Mouse (Mus musculus) erythroblast, embryonic 14.5 days (primary cell): ENCODE results near the gene Gtf2i. TPM values are rescaled to one million over a fixed set of nuclear protein-coding genes. Genes with fewer than 3 reads are reported as not detected.

Experiments
- H3K27me3 ChIP-seq: 2 replicates; pipeline ENCODE4 v1.6.1; 2012; ENCODE audit warnings: inconsistent platforms; ENCODE audit not compliant: control insufficient read depth
- H3K36me3 ChIP-seq: 2 replicates; pipeline ENCODE4 v1.6.1; 2012; ENCODE audit warnings: mild to moderate bottlenecking, inconsistent platforms; ENCODE audit not compliant: control insufficient read depth
- H3K4me1 ChIP-seq: 2 replicates; pipeline ENCODE4 v1.6.1; 2012; ENCODE audit warnings: inconsistent platforms; ENCODE audit not compliant: control insufficient read depth
- H3K4me3 ChIP-seq: replicated peaks from 2 replicates; pipeline ENCODE3; 2012; ENCODE audit warnings: moderate library complexity, mild to moderate bottlenecking, inconsistent platforms
- H3K9me3 ChIP-seq: 2 replicates; pipeline ENCODE4 v1.6.1; 2012; ENCODE audit warnings: low read length, inconsistent platforms, mixed read lengths; ENCODE audit not compliant: control insufficient read depth
- GATA1 ChIP-seq: IDR thresholded peaks from 2 replicates; pipeline ENCODE4 v1.6.1; 2012; ENCODE audit warnings: low read length, inconsistent platforms, mixed read lengths
- TAL1 ChIP-seq: IDR thresholded peaks from 3 replicates; pipeline ENCODE4 v1.6.1; 2012; ENCODE audit warnings: low read length, inconsistent platforms, mixed read lengths
- polyA plus RNA-seq: library from polyadenylated mRNA; stranded (reverse); fragments of >175 nt; gene quantifications from 2 replicates; pipeline ENCODE4 v1.2.3, GENCODE M21; 2012

The Gtf2i gene
- polyA plus RNA-seq, 1 experiment = 4.4 TPM

DNA sequence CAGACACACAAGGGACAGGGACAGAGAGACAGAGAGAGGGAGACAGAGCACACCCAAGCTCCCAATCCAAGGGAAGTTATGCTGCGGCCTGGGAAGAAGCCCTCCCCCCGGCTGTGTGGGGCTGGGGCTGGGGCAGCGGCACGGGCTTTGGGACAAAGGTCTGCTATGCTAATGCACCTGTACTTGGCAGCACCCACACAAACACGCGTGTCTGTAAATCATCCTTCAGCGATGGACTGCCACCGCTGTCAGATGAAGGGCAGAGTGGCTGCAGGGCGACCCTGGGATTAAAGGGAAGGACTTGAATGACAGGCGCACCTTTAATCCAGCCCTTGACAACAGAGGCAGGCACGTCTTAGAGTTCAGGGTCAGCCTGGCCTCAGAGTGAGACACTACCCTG lies 43.1 kb downstream of the Gtf2i start:
- Histone ChIP-seq H3K9me3 (no peaks in the 10 kb centered on the region), H3K4me3 (no peak overlapping the region), H3K27me3 (no peaks in the 10 kb centered on the region), H3K36me3 (peaks cover 88% of the 10 kb centered on the region), H3K4me1 (peaks cover 2% of the 10 kb centered on the region; the same call in 1 of the 2 replicates)
- TF ChIP-seq GATA1 (no peak), TAL1 (no peak)

DNA sequence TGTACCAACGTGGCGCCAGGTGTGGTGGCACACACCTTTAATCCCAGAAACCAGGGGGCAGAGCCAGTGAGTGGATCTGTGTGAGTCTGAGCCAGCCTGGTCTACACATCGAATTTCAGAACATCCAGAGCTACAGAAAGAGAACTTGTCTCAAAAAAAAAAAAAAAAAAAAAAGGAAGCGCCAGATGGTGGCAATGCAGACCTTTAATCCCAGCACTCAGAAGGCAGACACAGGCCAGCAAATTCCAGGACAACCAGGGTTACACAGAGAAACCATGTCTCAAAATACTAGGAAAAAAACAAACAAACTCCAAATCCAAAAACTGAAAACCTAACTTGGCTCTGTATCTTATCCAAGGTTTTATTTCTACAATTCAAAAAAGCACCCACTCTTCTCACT lies 44.0 kb downstream of the Gtf2i start:
- H3K4me1 ChIP-seq = peaks cover 2% of the 10 kb centered on the region; the same call in 1 of the 2 replicates
- H3K9me3 ChIP-seq = no peaks in the 10 kb centered on the region
- peaks cover 89% of the 10 kb centered on the region for H3K36me3 ChIP-seq
- H3K27me3 ChIP-seq = no peaks in the 10 kb centered on the region
- H3K4me3 ChIP-seq = no peak overlapping the region
- TF ChIP-seq TAL1 (no peak), GATA1 (no peak)

DNA sequence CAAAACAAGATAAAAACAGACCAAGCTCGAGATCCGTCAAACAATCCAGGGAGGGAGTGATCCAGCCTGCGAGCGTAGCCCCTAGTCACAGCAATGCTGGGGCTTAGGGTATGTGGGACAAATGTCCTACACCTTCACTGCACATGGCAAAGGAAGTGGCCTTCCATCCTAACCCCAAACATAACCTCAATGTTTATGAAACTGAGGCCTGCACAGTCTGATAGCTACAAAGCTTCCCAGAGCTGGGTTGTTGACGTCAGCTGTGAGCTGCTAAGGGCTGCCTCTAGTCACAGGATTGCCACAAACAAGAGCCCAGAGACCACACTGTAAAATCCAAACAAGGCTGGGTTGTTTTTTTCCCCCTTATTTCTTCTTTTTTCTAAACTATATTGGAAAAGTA lies 44.8 kb downstream of the Gtf2i start:
- TF ChIP-seq GATA1 = no peak
- TF ChIP-seq TAL1 = no peak
- H3K27me3 ChIP-seq = no peaks in the 10 kb centered on the region
- H3K4me3 ChIP-seq = no peak overlapping the region
- H3K4me1 ChIP-seq = no peaks in the 10 kb centered on the region
- no peaks in the 10 kb centered on the region for H3K9me3 ChIP-seq
- peaks cover 88% of the 10 kb centered on the region for H3K36me3 ChIP-seq

DNA sequence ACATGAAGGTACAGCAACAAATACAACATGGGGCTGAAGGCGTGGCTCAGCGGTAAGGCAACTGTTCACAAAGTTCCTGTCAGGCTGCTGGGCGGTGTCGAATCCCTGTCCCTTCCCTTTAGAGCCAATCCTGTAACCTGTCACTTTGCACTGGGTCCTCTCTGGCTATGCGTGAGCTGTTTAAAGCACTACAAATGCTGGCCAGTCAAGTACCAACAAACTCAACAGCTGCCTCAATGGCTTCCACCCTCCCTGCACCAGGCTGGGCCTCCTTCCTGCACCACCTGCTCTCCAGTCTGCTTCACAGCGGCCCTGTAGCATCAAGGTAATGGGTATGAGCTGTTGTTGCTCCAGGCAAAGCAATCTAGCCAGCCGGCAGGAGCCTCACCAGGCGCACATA lies 45.8 kb downstream of the Gtf2i start:
- no peaks in the 10 kb centered on the region for H3K27me3 ChIP-seq
- H3K36me3 ChIP-seq = peaks cover 89% of the 10 kb centered on the region
- TF ChIP-seq GATA1 (no peak), TAL1 (no peak)
- no peaks in the 10 kb centered on the region for H3K9me3 ChIP-seq
- no peak overlapping the region for H3K4me3 ChIP-seq
- H3K4me1 ChIP-seq = no peaks in the 10 kb centered on the region

DNA sequence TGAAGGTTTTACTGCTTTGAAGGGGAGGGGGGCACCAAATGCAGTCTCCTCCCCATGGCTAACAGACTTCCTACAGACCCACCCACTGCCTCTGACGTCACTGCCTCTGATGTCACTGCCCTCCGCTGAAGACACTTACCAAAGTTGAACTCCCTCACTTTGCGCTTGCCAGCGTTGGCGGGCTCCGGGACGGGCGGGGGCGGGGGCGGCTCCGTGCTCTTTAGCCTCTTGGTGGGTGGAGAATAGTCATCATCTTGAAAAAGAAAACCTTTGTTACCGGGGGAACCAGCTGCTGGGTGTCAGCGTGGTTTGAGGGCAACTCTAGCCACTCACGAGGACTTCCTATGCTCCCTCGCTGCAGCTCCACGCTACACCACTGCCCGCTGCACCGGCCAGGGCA lies 48.2 kb downstream of the Gtf2i start:
- no peaks in the 10 kb centered on the region for H3K9me3 ChIP-seq
- no peak overlapping the region for H3K4me3 ChIP-seq
- H3K36me3 ChIP-seq = peaks cover 88% of the 10 kb centered on the region
- TF ChIP-seq TAL1 = no peak
- TF ChIP-seq GATA1 = no peak
- H3K27me3 ChIP-seq = no peaks in the 10 kb centered on the region
- H3K4me1 ChIP-seq = no peaks in the 10 kb centered on the region

DNA sequence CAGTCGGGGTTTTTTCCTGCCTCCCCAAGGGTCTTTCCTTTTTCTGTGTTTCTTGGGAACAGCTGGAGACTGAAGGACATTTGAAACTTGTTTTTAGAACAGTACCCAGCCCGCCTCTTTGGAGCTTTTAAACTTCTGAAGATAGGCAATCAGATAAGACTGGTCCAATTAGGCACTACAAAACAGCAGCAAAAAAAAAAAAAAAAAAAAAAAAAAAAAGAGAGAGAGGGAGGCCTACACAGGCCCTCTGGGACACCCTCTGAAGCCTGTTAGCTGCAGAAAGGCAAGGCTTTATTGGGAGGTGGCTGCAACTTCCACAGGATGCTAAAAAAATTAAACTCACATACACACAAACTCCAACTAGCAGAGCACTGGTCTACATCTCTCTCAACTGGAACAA lies 48.7 kb downstream of the Gtf2i start:
- H3K9me3 ChIP-seq = no peaks in the 10 kb centered on the region
- H3K27me3 ChIP-seq = no peaks in the 10 kb centered on the region
- H3K36me3 ChIP-seq = peaks cover 88% of the 10 kb centered on the region
- H3K4me1 ChIP-seq = no peaks in the 10 kb centered on the region
- no peak for TF ChIP-seq TAL1
- TF ChIP-seq GATA1 = no peak
- no peak overlapping the region for H3K4me3 ChIP-seq

DNA sequence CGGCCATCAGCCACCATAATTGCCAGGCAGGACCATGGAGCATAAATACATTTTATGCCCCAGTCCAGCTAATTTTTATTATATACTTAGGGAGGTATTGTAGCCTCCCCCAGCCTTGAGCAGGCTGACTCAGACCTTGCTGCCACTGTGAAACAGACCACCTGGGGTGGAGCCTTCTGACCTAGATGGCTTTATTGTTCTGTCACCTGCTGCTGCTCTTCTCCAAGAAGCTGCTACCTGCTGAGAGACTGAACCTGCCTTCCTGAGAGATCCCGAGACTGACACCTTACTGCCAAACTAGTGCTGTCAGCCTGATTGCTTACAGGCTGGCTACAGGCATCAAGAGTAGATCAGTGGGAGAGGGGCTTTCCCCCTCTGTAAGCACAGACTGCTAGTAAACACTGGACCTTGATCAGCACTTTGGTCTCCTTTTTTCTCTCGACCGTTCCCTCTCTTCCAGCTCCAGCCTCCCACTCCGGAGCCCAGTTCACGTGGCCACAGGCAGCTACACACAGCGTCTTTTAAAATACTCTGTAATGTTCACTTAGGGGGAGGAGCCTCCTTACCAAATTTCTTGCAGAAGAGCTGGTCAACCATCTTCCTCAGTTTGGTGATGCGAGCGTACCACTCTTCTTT lies 54.4 kb downstream of the Gtf2i start:
- H3K36me3 ChIP-seq = peaks cover 91% of the 10 kb centered on the region
- H3K4me1 ChIP-seq = no peaks in the 10 kb centered on the region
- H3K4me3 ChIP-seq = no peak overlapping the region
- H3K9me3 ChIP-seq = no peaks in the 10 kb centered on the region
- H3K27me3 ChIP-seq = no peaks in the 10 kb centered on the region
- no peak for TF ChIP-seq GATA1

DNA sequence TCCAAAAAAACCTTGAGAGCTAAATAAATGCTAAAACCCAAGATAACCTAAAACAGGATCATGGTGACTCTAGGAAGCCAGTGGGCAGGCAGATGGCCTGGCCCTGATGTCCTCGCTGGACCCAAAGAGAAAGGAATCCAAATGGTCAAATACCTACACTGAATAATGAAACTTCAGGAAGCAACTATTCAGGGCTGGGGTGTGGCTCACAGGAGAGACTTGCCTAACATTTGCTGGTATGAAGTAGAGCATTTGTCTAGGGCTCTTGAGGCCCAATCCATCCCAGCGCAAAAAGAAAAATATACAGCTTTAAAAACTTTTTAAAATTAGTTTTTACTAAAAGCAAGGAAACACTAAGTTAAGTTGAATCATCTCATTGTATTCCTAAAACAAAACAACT lies 55.6 kb downstream of the Gtf2i start:
- TF ChIP-seq TAL1 (no peak), GATA1 (no peak)
- no peaks in the 10 kb centered on the region for H3K4me1 ChIP-seq
- H3K36me3 ChIP-seq = peaks cover 91% of the 10 kb centered on the region
- H3K4me3 ChIP-seq = no peak overlapping the region
- no peaks in the 10 kb centered on the region for H3K27me3 ChIP-seq
- no peaks in the 10 kb centered on the region for H3K9me3 ChIP-seq

DNA sequence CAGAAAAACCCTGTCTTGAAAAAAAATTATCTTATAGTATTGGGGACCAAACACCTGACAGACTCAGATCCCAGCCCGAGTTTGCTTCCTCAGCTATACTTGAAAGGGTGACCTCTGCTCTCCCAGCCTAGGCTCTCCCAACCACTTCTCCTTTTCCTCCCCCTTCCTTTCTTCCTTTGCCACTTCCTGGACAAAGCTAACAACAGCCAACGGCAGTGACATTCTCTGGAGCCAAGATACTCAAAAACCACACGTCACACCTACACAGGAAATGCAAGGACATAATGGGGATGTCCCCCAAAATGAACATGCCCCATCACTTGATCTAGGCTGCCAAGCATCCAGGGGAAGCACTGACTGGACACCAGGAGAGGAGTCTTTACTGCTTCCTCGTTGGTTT lies 56.2 kb downstream of the Gtf2i start:
- TF ChIP-seq GATA1 (no peak), TAL1 (no peak)
- Histone ChIP-seq H3K36me3 (peaks cover 91% of the 10 kb centered on the region), H3K4me1 (no peaks in the 10 kb centered on the region), H3K4me3 (no peak overlapping the region), H3K9me3 (no peaks in the 10 kb centered on the region), H3K27me3 (no peaks in the 10 kb centered on the region)
